ENCODE assay signal across 16 mouse cellular contexts in the genomic region with DNA sequence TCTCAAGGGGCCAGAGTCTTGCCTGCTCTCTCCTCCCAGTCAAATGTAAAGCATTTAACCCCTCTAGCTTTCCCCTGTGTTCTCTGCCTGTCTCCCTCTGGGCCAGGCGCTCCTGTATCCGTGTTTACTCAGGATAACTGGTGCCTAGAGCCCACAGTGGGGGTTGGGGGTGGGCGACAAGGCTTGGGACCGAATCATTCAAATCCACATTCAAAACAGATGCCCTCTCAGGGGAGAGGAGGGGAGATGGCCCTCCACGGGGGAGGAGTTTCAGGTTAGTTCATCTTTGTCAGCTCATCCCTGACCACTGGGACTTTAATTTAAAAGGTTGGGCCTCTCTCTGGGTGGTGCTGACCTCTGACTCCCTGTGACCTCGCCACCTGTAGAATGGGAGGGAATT.
"Had no signal": no experiment of that assay in that cellular context is flagged by ENCODE, and none has a peak within 500 bp of the region (broad histone marks: within the 10 kb centered on the region; RNA-seq: fewer than 3 reads in every experiment).

No protein-coding gene starts in this region.

- H3K9ac ChIP-seq: lung, embryonic 15.5 days; midbrain, embryonic 12.5 days; neural tube, embryonic 13.5 days had no signal

- H3K36me3 ChIP-seq: lung, embryonic 15.5 days; midbrain, embryonic 12.5 days; neural tube, embryonic 13.5 days had no signal

- H3K27me3 ChIP-seq: lung, embryonic 15.5 days; midbrain, embryonic 12.5 days; neural tube, embryonic 13.5 days had no signal

- H3K4me3 ChIP-seq: layer of hippocampus, adult 2 months; lung, embryonic 15.5 days; midbrain, embryonic 12.5 days; neural tube, embryonic 13.5 days had no signal

- H3K9me3 ChIP-seq: lung, embryonic 15.5 days; midbrain, embryonic 12.5 days; neural tube, embryonic 13.5 days had no signal

- H3K4me2 ChIP-seq: liver, embryonic 11.5 days; lung, embryonic 15.5 days; midbrain, embryonic 12.5 days; neural tube, embryonic 13.5 days had no signal

- ATAC-seq: midbrain, embryonic 16.5 days had no signal

- DNase-seq: kidney, postnatal 10 days; kidney, postnatal 4 days; left cerebral cortex, postnatal 4 days; lung, postnatal 14 days; retina, postnatal 1 day; right cerebral cortex, postnatal 4 days; spleen, adult 18-20 months; thymus, adult 2 months; thymus, postnatal 25 days had no signal

- H3K27ac ChIP-seq: layer of hippocampus, adult 2 months; lung, embryonic 15.5 days; macrophage; midbrain, embryonic 12.5 days; neural tube, embryonic 13.5 days had no signal
